Mouse (Mus musculus): ENCODE measurements around the gene Prph.

The Prph gene

DNA sequence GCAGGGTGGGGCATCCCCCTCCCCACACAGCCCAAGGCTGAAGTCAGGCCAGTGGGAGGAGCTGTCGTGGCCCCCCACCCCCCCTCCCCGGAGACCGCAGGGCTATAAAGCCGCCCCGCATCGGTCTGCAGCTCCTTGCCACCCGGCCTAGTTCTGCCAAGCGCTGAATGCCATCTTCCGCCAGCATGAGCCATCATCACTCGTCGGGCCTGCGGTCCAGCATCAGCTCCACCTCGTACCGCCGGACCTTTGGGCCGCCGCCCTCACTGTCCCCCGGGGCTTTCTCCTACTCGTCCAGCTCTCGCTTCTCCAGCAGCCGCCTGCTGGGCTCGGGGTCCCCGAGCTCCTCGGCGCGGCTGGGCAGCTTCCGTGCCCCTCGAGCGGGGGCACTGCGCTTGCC lies at the start of gene Prph:
Gene Prph, plus strand, starts transcription at position 135 of the 400 bp plus-strand sequence.
- no peak for DNase-seq (ENCODE audit: low read depth, low spot score)

- DNase-seq (ENCODE audit: low read depth, low spot score), result no peak
Observed at GRCm38 (mm10) chr15:99008801-99009241, 46.2 kb upstream of the Prph start.

GRCm38 (mm10) chr15:99010896-99011295 lies 44.1 kb upstream of the Prph start:
- no peak for DNase-seq (ENCODE audit: low read depth, low spot score)

DNA sequence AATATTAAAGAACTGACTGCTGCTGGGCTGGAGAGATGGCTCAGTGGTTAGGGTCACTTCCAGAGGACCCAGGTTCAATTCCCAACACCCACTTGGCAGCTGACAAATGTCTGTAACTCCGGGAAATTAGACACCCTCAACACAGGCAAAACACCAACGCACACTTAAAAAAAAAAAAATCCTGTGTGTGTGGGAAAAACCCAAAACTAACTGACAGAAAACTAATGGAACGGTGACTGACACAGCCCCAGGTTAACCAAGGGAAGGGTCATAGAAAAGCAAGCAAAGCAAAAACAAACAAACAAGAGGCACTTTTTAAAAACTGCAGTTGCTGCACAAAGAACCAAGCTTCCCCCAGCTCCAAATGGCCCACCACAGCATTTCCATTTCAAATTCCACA lies 43.0 kb upstream of the Prph start:
- DNase-seq (ENCODE audit: low read depth, low spot score), result no peak

- no peak for DNase-seq (ENCODE audit: low read depth, low spot score)
Observed at GRCm38 (mm10) chr15:99014496-99015030, 40.4 kb upstream of the Prph start.

DNA sequence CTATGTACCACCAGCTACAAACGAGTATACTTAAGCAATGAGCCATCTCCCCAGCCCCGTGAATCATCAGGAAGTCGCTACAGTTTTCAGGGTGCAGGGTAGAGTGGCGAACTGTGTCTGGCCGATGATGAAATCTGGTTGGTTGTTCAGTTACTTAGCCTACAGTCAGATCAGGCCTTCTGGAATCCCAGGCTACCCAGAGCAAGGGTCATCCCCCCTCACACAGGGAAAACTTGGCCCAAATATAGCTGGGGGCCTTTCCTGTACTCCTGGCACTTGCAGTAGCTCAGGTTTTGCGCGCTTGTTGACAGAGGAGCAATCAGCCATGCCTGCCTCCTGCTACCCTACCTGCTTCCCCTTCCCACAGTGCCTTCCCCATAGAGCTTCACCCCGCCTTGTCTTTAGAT lies 37.6 kb upstream of the Prph start:
- no peak for DNase-seq (ENCODE audit: low read depth, low spot score)

- DNase-seq (ENCODE audit: low read depth, low spot score), result no peak
Observed at GRCm38 (mm10) chr15:99017986-99018385, 37.0 kb upstream of the Prph start.

GRCm38 (mm10) chr15:99018630-99019029 lies 36.3 kb upstream of the Prph start:
- no peak for DNase-seq (ENCODE audit: low read depth, low spot score)

GRCm38 (mm10) chr15:99019436-99019835 lies 35.5 kb upstream of the Prph start:
- no peak for DNase-seq (ENCODE audit: low read depth, low spot score)

GRCm38 (mm10) chr15:99020171-99020570 lies 34.8 kb upstream of the Prph start:
- DNase-seq (ENCODE audit: low read depth, low spot score), result no peak

GRCm38 (mm10) chr15:99021255-99021654 lies 33.7 kb upstream of the Prph start:
- DNase-seq (ENCODE audit: low read depth, low spot score), result no peak

GRCm38 (mm10) chr15:99024668-99025314 lies 30.2 kb upstream of the Prph start:
- DNase-seq (ENCODE audit: low read depth, low spot score), result peak; percentile 55

DNA sequence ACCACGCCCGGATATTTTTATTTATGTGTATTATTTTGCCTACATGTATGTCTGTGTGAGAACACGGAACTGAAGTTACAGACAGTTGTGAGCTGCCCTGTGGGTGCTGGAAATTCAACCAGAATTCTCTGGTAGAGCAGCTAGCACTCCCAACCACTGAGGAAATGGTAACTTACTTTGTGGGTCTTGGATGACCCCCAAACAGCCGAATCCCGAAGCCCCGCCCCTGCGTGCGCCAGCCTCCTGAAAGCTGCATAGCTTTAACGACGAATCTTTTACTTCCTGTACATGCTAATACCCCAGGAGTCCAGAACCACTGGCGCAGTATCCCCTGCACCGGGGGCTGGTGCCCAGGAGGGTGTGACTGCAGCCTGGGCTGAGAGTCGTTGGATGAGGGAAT lies 29.6 kb upstream of the Prph start:
- no peak for DNase-seq (ENCODE audit: low read depth, low spot score)

DNA sequence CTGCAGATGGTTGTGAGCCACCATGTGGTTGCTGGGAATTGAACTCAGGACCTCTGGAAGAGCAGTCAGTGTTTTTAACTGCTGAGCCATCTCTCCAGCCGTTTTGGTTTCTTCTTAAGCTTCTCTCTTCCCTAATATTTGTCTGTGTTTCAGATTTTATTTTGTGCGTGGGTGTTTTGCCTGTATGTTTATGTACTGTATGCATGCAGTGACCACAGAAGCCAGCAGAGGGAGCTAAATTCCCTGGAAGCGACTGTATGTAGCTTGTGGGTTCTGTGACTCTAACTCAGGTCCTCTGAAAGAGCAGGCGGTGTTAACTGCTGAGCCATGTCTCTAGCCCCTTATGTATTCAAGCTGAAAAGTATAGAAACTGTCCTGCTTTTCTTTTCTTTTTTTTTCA lies 28.7 kb upstream of the Prph start:
- no peak for DNase-seq (ENCODE audit: low read depth, low spot score)

GRCm38 (mm10) chr15:99027116-99027515 lies 27.9 kb upstream of the Prph start:
- no peak for DNase-seq (ENCODE audit: low read depth, low spot score)

DNA sequence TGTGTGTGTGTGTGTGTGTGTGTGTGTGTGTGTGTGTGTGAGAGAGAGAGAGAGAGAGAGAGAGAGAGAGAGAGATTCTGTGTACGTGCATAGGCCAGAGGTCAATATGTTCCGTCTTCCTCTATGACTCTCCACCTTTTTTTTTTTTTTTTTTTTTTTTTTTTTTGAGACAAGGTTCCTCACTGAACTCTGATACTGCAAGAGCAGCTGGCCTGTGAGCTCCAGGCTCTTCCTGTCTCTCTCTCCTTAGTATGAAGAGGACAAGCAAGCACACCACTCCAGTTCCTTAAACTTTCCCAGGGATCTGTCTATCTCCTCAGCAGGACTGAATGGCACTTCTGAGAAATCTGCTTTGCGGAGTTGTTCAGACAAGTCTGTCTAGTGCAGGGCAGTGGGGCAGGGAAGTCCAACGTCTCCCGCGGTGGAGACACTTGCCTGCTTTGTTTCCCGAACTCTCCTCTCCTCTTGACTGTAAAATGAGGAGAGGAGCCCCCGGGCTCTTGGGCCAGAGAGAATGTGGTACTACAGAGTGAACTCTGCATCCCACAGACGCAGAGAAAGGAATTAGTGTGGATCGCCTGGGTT lies 26.0 kb upstream of the Prph start:
- no peak for DNase-seq (ENCODE audit: low read depth, low spot score)

GRCm38 (mm10) chr15:99029619-99030584 lies 25.1 kb upstream of the Prph start, which contains the start of gene Tuba1c:
TSS of gene Tuba1c (plus strand) at chr15:99029891.
- DNase-seq (ENCODE audit: low read depth, low spot score), result no peak

DNA sequence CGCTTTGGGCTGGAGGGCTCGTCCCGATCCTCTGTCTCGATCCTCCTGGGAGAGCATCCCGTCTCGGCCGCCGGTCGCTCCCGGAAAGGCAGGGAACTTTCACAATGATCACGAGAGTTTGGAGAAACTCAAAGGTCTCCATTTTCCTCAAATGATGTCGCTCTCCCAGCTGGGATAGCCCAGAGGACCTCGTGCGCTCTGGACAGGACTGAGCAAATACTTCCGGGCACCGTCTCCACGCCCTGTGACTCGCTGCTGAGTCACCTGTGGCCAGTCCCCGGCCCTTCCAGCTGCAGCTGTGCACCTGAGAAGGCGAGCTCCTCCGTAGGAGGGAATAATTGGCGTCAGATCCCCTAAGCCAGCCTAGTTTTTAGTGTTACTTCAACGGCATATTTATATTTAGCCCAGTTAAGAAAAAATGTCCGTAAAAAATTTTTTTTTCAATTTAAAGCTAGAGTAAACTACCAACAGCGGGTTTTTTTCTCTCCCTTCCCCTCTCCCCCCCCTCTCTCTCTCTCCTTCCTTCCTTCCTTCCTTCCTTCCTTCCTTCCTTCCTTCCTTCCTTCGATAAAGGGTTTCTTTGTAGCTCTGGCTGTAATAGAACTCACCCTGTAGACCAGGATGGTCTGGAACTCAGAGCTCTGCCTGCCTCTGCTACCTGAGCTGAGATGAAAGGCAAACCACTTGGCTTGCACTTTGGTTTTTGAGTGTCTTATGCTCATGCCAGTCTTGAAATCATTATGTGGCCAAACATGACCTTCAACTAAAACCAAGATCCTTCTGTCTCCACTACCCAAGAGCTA lies 24.2 kb upstream of the Prph start:
- no peak for DNase-seq (ENCODE audit: low read depth, low spot score)

DNA sequence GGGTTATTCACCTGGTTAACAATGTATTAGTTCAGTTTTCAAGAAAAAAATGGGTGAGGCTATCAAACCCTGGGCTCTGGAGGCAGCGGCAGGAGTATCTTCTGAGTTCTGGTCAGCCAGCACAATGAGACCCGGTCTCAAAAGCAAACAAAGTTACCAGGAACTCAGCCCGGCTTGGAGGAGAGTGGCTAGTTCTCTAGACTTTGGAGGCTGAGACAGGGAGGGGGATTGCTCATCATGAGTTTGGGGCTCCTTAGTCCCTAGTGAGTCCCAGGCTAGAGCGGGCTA lies 23.6 kb upstream of the Prph start:
- no peak for DNase-seq (ENCODE audit: low read depth, low spot score)

DNA sequence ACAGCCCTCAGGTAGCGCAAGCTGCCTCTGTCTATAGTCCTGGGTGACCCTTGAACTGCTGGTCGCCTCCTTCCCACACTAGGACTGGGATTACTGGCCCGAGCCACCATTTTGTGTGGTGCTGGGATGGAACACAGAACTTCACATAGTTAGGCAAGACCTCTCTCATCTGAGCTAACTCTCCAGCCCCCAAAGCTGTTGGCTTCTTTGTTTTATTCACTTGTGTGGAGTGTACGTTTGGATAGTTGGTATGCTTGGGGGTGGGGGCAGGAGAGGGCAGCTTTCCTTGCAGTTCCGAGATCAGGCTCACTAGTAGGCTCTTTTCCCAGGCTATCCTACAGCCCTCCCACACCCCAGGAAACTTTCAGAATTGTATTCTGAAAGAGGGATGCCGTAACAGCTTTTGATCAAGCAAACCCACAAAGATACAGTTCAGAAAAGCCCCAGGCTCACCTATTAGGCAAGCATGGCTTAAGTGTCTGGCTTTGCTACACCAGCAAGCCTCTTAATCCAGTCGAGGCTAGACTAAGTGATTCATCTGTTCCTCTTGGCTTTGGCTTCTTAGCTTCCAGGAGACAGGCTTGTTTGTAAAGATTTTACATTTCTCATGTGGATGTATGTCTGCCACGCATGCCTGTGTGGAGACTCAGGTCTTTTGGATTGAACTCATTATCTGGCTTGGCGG lies 22.8 kb upstream of the Prph start:
- DNase-seq (ENCODE audit: low read depth, low spot score), result no peak

DNA sequence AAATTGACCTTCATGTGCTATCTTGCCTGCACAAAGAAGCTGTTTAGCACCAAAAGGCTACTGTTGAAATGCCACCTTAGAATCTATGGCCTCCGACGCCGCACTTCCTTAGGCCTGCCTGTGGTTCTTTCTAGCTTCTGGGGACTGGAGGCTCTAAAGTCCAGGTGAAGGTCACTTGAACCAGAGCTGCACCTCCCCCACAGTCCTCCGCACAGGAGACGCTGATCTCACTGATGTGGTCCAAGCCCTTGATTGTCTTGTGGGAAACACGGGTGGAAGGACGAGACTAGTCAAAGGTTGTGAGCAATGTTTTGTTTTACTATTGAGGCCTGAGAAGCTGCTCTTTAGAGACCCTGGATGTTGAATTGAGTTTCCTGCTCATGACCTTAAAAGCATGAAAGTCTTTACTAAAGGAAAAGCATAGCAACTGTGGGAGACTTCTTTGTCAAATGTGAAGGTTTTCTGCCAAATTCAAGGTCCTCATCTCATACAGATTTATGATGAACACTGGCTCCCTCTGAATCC lies 22.2 kb upstream of the Prph start:
- no peak for DNase-seq (ENCODE audit: low read depth, low spot score)

All from telencephalon, adult 2 months (tissue).